Mouse (Mus musculus) urinary bladder, postnatal 14 days (tissue): Measurements from ENCODE around the gene C5ar2.
"Not testable (repeated sequence)": the region's sequence is repeated elsewhere in the genome, so short reads cannot be mapped to it uniquely, and the experiment has no call there.

Experiments
- DNase-seq: peaks from one replicate; pipeline ENCODE4 v3.0.0; 2021; ENCODE audit warnings: low spot score

Gene C5ar2

DNA sequence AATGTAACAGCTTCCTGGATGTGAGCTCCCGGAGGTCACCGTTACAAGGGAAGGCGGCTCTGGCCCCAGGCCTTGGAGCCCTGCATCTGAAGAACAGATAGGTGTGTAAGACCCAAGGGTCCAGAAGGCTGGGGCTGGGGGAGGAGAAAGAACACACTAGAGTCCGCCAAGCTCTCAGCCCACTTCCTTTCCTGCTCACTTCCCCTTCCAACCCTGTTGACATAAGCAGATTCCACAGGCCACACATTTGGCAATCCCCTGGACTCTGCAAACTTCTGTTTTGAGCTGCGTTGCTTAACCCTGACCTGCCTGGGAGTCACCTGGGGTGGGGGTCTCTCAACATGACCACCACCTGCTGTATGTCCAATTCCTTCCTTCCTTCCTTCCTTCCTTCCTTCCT, at the start of gene C5ar2:
TSS of gene C5ar2 (minus strand) at position 88 of the 400 bp plus-strand sequence.
- no peak for DNase-seq

DNA sequence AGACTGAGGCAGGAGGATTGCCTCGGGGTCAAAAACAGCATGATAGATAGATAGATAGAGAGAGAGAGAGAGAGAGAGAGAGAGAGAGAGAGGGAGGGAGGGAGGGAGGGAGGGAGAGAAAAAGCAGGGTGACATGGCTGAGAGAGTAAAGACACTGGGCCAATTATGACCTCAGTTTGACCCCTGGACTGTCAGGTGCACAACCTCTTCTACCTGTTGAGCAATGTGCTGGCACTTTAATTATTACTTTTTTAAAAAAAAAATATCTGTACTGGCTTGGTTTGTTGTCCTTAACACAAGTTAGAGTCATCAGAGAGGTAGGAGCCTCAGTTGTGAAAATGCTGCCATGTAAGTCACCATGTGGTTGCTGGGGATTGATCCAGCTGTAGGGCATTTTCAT, 43.8 kb upstream of the C5ar2 start:
- DNase-seq, result no peak

DNA sequence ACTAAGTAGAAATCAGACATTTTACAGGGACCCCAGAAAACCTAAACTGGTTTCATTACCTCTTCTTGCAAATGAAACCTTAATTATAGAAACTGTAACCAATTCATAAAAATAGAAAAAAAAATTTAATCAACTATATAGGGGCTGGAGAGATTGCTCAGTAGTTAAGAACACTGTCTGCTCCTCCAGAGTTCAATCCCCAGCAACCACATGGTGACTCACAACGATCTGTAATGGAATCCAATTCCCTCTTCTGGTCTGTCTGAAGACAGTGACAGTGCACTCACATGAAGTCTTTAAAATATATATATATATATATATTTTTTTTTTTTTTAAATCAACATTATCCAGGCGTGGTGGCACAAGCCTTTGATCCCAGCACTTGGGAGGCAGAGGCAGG, 43.1 kb upstream of the C5ar2 start:
- no peak for DNase-seq

DNA sequence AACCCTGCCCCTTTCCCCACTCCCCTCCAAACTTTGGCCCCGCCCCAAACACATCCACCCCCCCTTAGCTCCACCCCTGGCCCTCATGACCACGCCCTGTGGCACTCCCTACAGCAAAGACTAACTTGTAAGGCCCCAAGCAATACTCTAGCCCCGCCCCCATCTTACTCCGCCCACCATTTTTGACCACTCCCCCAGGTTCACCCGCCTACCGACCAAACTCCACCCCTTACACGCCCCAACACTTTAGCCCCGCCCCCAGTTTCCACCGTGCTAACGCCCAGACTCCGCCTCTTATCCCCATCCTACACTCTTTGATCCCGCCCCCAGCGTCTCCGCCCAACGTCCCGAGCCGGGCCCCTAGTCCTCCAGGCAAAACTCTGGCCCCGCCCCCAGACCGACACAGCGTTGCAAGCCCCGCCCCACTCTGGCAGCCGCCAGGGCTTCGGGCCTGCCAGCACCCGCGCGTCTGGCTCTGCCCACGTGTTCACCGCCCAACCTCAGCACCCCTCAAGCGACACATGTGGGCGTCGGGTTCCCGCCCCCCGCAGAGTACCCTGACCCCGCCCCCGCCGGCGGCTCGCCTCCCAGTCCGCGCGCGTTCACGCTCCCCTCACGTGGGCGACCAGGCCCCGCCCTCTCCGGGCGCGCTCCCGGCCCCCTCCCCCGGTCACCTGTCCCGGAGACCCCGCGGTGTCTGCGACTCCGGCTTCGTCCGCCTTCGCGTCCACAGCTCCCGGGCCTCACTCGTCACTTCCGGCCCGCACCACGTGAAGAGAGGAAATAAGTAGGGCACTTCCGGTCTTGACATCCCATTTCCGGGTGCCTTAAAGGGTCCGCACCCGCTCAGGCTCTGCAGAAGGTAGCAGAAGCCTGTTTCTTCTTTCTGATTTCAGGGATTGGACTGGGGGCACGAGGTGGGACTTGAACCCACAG, 42.3 kb upstream of the C5ar2 start, which contains the start of gene Ccdc9:
TSS of gene Ccdc9 (minus strand) at position 770 of the 936 bp plus-strand sequence.
- peak; percentile 100 for DNase-seq

DNA sequence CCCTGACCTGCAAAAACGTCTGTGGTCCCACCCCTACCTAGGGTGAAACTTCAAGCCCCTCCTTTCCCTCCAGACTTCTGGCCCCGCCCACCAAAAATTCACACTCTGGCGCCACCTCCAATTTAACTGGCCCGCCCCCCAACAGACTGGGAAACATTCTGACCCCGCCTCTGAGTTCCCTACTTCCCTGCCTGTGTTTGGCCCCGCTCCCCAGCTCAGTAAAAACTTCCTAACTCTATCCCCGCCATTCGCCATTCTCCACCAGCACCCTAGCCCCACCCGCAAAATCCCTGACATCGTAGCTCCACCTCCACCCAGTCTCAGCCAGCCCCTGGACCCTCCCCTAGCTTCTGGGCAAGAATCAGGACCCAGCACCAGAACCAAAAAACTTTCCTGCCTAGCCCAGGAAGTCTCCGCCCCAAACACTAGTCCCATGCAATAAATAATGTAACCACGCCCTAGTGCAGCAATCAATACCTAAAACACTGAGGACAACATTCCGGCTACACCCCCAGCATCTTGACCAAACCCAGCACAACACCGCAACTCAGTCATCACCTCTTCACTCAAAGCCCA, 41.6 kb upstream of the C5ar2 start:
- peak; percentile 82 for DNase-seq

DNA sequence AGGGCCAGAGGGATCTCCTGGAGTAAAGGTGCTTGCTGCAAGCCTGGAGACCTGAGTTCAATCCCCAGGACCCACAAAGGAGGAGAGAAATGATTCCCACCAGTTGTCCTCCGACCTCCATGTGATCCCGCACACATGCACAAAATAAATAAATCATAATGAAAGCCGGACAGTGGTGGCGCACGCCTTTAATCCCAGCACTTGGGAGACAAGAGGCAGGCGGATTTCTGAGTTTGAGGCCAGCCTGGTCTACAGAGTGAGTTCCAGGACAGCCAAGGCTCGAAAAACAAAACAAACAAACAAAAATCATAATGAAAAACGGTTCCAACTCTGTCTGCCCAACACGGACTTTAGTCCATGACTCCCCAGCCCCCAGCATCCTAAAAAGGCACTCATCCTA, 41.0 kb upstream of the C5ar2 start:
- no peak for DNase-seq

DNA sequence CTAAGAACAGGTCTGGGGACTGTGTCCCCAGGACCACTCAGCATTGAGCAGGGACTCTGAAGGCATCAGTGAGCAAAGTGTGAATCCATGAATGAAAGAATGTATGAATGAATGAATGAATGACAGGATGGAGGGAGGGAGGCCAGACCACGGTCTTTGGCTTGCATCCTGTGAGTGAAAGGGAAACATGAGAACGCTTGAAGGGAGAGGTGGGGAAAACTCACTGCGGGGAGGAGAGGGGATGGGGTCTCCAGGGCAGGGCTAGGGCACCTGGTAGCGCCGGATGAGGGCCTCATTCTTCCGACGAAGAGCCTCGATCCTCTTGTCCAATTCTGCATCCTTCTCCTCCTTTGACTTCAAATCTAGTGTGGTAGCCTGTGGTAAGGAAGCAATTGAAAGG, 40.0 kb upstream of the C5ar2 start:
- no peak for DNase-seq

DNA sequence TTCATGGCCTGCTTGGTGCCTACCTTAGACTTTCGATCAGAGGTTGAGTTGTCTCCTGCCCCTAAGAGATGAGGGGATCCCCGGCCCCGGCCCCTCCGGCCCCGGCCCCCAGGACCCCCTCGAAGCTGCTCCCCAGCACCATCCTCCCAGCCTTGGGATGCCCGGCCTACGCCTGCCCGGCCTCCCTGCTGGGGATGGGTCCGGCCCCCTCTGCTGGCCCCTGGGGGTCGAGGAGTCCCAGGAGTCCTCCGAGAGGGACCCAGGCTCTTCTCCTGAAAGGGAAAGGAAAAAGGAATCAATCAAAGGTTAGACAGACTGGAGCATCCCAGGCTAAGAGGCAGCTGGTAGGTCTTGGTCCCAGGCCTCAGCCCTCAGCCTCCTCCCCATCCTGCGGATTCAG, 38.4 kb upstream of the C5ar2 start:
- no peak for DNase-seq

DNA sequence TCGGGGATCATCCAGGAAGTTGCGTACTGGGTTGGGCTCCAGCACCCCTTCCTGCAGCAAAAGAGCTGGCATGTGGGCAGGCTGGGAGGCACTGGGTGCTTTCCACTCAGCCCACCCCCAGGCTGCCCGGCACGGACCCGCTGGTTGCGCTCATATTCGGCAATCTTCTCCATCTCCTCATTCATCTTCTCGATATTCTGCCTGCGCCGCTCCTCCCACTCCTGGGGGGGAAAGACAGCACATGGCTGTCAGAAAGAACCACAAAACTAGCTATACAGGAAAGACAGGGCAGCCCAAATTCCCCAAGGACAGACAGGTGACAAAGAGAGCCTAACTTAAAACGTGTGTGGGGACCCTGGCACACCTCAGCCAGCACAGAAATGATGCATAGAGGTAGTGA, 36.8 kb upstream of the C5ar2 start:
- DNase-seq, result no peak

DNA sequence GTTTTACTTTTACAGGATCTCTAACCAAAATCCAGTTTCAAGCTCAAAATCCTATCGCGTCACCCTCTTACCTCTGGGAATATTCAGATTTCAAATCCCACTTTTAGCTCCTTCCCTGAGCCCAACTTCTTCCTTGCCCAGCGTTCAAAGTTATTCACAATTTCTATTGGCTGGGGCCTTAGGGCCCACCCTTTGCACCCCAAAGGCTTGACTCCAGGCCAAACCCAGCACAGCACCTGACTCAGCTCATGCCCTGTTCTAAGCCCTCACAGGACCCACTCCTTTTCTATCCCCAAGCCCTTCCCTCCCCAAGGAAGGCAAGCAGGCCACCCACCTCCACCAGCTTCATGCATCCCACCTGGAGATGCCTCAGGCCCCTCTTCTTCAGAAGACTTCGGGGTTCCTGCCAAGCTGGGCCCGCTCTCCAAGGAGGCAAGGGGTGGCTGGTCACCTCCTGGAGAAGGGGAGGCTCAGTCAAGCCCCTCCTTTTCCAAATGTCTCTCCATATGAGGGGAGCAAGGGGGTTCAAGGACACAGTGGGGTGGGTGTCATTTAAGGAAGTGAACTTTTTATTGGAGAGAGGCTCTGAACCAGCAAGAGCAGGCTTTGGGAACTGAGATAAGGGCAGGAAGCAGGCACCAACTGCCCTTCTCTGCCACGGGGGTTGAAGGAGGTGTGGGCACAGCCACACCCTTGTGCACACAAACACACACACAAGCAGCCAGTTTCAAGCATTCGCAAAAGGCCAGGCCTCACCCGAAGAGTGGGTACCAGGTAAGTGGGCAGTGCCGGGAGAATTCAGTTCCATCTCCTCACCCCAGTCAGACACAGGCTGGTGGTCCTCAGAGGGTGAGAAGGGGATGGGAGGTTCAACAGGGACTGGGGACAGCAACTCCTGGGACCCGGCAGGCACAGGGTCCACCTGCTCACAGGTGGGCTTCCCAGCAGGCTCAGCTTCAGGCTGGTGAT, 31.3 kb upstream of the C5ar2 start:
- DNase-seq, result no peak

DNA sequence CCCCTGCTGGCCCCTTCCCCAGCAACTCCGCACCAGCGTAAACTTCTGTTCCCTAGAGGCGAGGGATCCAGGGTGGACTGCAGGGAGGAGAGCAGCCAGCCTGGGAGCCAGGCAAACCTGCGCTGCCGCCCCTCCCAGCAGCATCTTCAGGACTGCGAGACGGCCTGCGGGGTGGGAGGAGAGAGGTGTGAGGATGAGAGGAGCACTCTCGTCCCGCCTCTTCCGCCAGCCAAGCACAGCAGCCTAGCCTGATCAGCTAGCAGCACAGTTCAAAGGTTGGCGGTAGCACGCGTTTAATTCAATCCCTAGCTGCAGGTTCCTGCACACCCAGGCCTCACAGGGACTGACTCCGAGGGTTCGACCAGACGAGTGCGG, 29.8 kb upstream of the C5ar2 start:
- peak; percentile 63 for DNase-seq

DNA sequence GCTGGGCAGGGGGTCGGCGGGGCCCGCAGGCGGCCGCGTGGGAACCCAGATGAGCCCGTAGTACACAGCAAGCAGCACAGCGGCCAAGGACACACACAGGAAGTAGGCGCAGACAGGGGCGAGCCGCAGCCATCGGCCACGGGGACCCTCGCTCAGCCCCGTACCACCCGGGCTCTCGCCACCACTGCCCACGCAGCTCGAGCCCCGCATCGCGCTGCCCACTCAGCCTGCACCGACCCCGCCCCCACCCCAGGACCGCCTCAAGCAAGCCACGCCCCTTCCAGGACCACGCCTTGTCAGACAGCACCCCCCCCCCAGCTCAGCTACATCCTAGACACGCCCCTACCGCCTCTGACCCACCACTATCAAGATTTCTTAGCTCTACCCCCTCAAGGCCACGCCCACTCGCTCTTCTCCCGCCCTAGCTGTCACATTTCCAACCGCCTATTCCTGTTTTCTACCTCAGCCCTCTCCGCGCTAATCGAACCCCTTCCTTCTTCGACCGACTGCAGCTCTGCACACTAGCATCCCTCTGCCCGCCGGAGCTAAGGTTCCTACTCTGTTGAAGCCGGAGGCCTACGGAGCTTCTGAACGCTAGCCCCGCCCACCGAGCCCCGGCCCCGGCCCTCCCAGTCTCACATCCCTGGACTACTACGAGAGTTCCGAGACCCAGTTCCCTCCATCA, 29.3 kb upstream of the C5ar2 start, which contains the start of gene Inafm1:
TSS of gene Inafm1 (minus strand) at position 537 of the 685 bp plus-strand sequence.
- DNase-seq, result peak; percentile 92

DNA sequence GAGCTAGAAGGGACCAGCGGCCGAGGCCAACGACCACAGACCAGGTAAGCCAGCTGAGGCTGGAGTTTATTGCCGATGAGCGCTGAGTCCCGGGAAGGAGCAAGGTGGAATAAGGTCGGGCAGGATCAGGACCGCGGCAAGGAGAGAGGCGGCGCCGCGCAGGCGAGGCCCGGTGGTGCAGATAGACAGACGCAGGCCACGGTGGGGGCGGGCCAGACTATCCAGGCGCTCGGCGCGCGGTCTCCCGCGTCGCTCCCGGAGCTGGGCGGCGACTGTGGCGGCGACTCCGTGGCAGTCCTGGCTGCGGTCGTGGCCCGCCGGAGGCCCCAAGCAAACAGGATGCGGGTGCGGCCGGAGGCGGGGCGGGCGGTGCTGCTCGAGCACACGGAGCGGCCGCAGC, 28.7 kb upstream of the C5ar2 start:
- DNase-seq, result peak; percentile 73

DNA sequence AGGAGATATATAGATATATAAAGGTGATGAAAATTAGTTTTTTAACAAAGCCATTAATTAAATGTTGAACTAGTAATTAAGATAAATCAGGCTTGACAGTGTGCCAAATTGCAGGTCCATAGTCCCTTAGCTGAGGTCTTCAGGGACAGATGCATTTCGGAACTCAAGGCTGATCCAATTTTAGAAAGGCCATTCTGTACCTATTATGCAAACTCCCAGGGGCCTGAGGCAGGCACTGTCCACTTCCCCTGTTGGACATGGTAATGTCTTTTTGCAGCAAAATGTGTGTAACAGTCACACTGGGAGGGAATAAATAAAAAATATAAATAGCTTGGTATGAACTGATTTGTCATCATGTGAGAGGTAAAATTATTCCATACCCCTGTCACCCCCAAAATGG, 27.2 kb upstream of the C5ar2 start:
- DNase-seq, result no peak

DNA sequence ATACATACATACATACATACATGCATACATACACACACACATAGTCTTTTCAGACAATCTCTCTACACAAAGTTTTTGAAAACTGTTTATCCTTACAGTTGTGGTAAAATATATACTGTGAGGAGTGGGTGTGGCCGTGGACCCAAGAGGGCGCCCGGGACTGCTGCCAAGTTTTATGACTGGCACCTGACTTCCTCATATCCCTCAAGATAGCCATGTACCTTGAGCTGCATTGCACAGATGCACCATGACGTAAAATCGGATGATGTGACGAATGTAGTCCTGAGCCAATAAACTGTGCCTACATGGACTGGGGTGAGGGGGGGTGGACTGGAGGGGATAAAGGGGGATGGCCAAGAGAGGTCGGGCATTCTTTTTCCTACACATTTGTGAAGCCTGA, 22.6 kb upstream of the C5ar2 start:
- not testable (repeated sequence) for DNase-seq

DNA sequence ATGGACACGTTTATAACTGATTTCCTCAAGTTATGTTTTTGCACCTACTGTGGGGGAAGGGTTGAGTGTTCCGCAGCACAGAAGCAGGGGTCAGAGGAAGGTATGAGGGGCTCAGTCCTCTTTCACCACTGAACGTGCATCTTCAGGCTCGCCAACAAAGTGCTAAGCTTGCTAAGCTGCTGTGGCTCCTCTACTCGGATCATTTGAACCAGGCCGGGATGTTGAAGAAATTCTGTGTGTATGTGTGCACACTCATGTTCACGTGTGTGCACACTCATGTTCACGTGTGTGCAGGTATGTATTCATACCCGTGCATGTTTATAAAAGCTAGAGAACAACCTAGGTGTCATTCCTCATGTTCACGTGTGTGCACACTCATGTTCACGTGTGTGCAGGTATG, 21.9 kb upstream of the C5ar2 start:
- DNase-seq, result no peak

DNA sequence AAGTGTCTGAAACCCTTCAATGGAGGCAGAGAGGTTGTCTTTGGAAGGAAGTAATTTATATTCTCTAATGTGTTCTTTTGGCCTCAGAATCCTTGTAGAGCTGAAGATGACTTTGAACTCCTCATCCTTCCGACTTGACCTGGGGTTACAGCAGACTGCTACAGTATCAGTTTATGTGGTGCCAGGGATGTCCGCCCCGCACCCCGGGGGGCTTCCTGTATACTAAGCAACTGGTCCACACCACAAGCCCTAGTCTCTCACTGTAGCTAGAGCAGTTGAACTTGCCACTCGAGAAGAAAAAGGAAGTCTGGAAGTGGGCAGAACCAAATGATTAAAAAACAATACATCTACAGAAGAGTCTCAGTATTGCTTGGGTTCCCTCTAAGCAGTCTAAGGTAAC, 19.9 kb upstream of the C5ar2 start:
- no peak for DNase-seq

DNA sequence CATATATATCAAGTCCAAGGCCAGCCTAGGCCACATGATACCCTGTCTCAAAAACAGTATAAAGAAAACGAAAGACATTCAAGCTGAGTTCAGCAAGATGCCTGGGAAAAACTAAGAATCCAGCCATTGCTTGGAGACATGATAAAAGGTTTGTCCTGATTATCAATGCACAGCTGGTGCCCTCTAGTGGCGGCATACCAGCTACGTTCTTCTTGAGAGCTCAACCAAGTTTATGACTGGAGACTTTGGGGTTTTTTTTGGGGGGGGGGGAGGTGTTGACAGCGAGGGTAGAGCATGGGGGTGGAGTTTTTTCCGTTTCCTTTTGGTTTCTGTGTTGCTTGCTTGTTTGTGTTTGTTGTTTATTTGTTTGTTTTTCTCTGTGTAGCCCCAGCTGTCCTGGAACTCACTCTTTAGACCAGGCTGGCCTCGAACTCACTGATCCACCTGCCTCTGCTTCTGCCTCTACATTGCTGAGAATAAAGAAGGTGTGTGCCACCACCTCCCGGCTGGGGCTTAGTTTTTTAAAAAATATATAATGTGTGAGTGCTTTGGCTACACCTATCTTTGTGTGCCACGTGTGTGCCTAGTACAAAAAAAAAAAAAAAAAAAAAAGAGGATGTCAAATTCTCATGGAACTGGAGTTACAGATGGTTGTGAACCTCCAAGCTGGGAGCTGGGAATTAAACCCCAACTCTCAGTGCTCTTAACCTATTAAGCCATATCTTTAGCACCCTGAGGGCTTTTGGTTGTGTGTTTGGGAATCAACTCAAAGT, 19.2 kb upstream of the C5ar2 start:
- peak; percentile 83 for DNase-seq

DNA sequence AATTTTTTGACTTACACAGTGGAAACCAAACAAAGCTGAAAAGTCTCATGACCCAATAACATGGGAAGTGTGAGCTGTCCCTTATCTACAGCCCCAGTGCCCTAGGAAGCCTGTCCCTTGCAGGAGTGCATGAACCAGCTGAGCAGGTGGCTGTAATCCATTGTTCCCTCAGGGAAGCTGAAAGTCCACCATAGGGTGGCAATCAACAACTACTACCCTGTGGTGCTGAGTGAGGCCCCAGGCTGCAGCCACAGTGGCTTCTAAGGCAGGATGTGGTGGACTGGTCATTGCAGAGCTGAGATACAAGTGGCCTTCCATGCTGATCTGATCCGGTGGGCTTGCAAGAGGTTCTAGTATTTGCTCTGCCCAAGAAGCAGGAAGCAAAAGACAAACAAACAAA, 17.1 kb upstream of the C5ar2 start:
- no peak for DNase-seq

DNA sequence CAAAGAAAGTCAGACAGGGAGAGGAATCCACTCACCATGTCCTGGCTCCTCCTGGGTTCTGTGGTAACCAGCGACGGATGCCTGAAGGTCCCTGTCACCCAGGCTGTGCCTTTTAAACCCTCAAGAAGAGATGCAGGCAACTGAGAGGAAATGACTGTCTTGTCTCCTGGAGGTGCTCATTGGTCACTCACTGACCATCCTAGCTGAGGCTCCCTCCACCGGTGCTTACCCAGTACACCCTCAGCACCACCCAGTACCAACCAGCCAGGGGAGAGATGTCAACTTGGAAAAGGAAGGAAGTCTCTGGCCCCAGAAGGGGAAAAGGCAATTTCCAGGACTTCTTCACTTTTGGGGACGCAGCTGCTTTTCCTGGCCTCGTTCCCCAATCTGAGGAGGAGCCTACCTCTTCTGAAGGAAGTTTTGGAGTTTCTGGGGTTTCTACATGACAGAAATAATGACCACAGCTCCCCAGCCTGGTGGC, 15.2 kb upstream of the C5ar2 start, which contains the start of gene C5ar1:
TSS of gene C5ar1 (minus strand) at position 431 of the 481 bp plus-strand sequence.
- no peak for DNase-seq

DNA sequence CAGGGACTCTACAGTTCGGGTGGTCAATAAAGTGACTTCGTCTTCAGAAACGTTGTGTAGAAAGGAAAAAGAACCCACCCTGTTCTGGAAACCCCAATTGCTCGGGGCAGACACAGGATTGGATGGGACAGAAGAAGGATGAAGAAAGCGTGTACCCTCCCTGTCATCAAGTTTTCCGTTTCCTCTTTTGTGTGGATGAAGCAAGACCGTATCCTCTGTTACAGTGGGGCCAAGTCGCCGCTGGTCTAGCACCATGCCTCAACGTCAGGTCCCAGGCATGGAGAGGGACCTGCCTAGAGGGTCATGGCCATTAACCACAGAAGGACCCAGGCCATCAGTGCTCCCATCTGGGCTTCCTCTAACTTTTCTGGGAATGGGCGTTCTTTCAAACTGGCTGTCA, 13.9 kb upstream of the C5ar2 start:
- no peak for DNase-seq
